Mouse (Mus musculus): ENCODE data around the gene Dnajc4. TPM values are rescaled to one million over a fixed set of nuclear protein-coding genes. Genes with fewer than 3 reads are reported as not detected.
A peak's percentile ranks its signal among the peaks of the same experiment; 100 is the strongest.

The Dnajc4 gene
- total and polyA plus RNA-seq, 2 experiments from 2014 or later, result 58.5 to 75.2 TPM

GRCm38 (mm10) chr19:6980381-6981093, 11.8 kb downstream of the Dnajc4 start, which contains the start of gene Fkbp2:
TSS of gene Fkbp2 (minus strand) at chr19:6980501.
- peak within 1 kb of the TSS; percentile 72 for H3K9ac ChIP-seq (replicated peaks; ENCODE audit: low read depth, low read length)
- WGBS, result 1% methylated on average over 38 of the region's 38 CpGs

GRCm38 (mm10) chr19:6979486-6980380, 12.6 kb downstream of the Dnajc4 start:
- Histone ChIP-seq H3K4me2 (ENCODE audit: low read depth, low read length) (peak overlapping the region; percentile 83), H3K27me3 (ENCODE audit: control insufficient read depth, insufficient read depth, low read length) (no peaks in the 10 kb centered on the region), H3K9me3 (replicated peaks; ENCODE audit: control insufficient read depth, low read length) (no peaks in the 10 kb centered on the region), H3K4me3 (ENCODE audit: low read depth, low read length) (peak overlapping the region; percentile 75), H3K9ac (replicated peaks; ENCODE audit: low read depth, low read length) (peak overlapping the region; percentile 72), H3K4me1 (ENCODE audit: control insufficient read depth, insufficient read depth) (peaks cover 28% of the 10 kb centered on the region), H3K36me3 (replicated peaks; ENCODE audit: control insufficient read depth, insufficient read depth, low read length) (peaks cover 35% of the 10 kb centered on the region), H3K27ac (ENCODE audit: low read depth) (peak overlapping the region; percentile 98)
- peak; percentile 100 for DNase-seq (ENCODE audit: low spot score)
- 1% methylated on average over 58 of the region's 59 CpGs for WGBS
- ATAC-seq (ENCODE audit: insufficient read depth, low read depth), result peak; percentile 88
- TF ChIP-seq EP300 (IDR thresholded peaks at IDR 0.05; ENCODE audit: low read depth), result 0 out of 2 replicates have a peak, but pooled peaks have one; percentile 22
- peak; percentile 63 for TF ChIP-seq CTCF (IDR thresholded peaks at IDR 0.05; ENCODE audit: low read depth)

More at GRCm38 (mm10) chr19:6980381-6981093, 11.8 kb downstream of the Dnajc4 start, which contains the start of gene Fkbp2:
- TF ChIP-seq CTCF (IDR thresholded peaks at IDR 0.05; ENCODE audit: low read depth), result no peak
- peak; percentile 50; the same call in 1 of the 2 replicates for TF ChIP-seq EP300 (IDR thresholded peaks at IDR 0.05; ENCODE audit: low read depth)
- Histone ChIP-seq H3K4me1 (ENCODE audit: control insufficient read depth, insufficient read depth) (peaks cover 28% of the 10 kb centered on the region), H3K36me3 (replicated peaks; ENCODE audit: control insufficient read depth, insufficient read depth, low read length) (peaks cover 43% of the 10 kb centered on the region), H3K27ac (ENCODE audit: low read depth) (peak within 1 kb of the TSS; percentile 98), H3K4me3 (ENCODE audit: low read depth, low read length) (peak within 1 kb of the TSS; percentile 75), H3K27me3 (ENCODE audit: control insufficient read depth, insufficient read depth, low read length) (no peaks in the 10 kb centered on the region), H3K9me3 (replicated peaks; ENCODE audit: control insufficient read depth, low read length) (no peaks in the 10 kb centered on the region), H3K4me2 (ENCODE audit: low read depth, low read length) (peak within 1 kb of the TSS; percentile 83)
- DNase-seq (ENCODE audit: low spot score) (peak; percentile 99), ATAC-seq (ENCODE audit: insufficient read depth, low read depth) (peak; percentile 85)

- Histone ChIP-seq H3K9me3 (replicated peaks; ENCODE audit: control insufficient read depth, low read length) (no peaks in the 10 kb centered on the region), H3K4me2 (ENCODE audit: low read depth, low read length) (peak overlapping the region; percentile 83), H3K4me3 (ENCODE audit: low read depth, low read length) (peak overlapping the region; percentile 75), H3K27me3 (ENCODE audit: control insufficient read depth, insufficient read depth, low read length) (no peaks in the 10 kb centered on the region), H3K27ac (ENCODE audit: low read depth) (peak overlapping the region; percentile 73), H3K36me3 (replicated peaks; ENCODE audit: control insufficient read depth, insufficient read depth, low read length) (peaks cover 30% of the 10 kb centered on the region), H3K9ac (replicated peaks; ENCODE audit: low read depth, low read length) (peak overlapping the region; percentile 61), H3K4me1 (ENCODE audit: control insufficient read depth, insufficient read depth) (peaks cover 29% of the 10 kb centered on the region)
- WGBS, result 4% methylated on average over 11 of the region's 11 CpGs
- DNase-seq (ENCODE audit: low spot score) (no peak), ATAC-seq (ENCODE audit: insufficient read depth, low read depth) (no peak)
- TF ChIP-seq EP300 (IDR thresholded peaks at IDR 0.05; ENCODE audit: low read depth), result no peak
- TF ChIP-seq CTCF (IDR thresholded peaks at IDR 0.05; ENCODE audit: low read depth), result no peak
Measured at GRCm38 (mm10) chr19:6979001-6979479, 13.3 kb downstream of the Dnajc4 start.

- TF ChIP-seq CTCF (IDR thresholded peaks at IDR 0.05; ENCODE audit: low read depth) (no peak), EP300 (IDR thresholded peaks at IDR 0.05; ENCODE audit: low read depth) (no peak)
- H3K4me3 ChIP-seq (ENCODE audit: low read depth, low read length), result peak overlapping the region; percentile 75
- no peaks in the 10 kb centered on the region for H3K27me3 ChIP-seq (ENCODE audit: control insufficient read depth, insufficient read depth, low read length)
- peaks cover 31% of the 10 kb centered on the region for H3K4me1 ChIP-seq (ENCODE audit: control insufficient read depth, insufficient read depth)
- H3K9me3 ChIP-seq (replicated peaks; ENCODE audit: control insufficient read depth, low read length), result no peaks in the 10 kb centered on the region
- H3K27ac ChIP-seq (ENCODE audit: low read depth), result peak overlapping the region; percentile 73
- H3K9ac ChIP-seq (replicated peaks; ENCODE audit: low read depth, low read length), result peak overlapping the region; percentile 61; the same call in 1 of the 2 replicates
- 23% methylated on average over 3 of the region's 3 CpGs for WGBS
- no peak for ATAC-seq (ENCODE audit: insufficient read depth, low read depth)
- H3K4me2 ChIP-seq (ENCODE audit: low read depth, low read length), result peak overlapping the region; percentile 83
- no peak for DNase-seq (ENCODE audit: low spot score)
- peaks cover 26% of the 10 kb centered on the region for H3K36me3 ChIP-seq (replicated peaks; ENCODE audit: control insufficient read depth, insufficient read depth, low read length)
Measured at GRCm38 (mm10) chr19:6978639-6978974, 13.8 kb downstream of the Dnajc4 start.

Data from heart, postnatal 0 days (tissue).